Mouse (Mus musculus) heart, embryonic 13.5 days (tissue): ENCODE data around the gene Hbq1b. TPM values are rescaled to one million over a fixed set of nuclear protein-coding genes. Genes with fewer than 3 reads are reported as not detected.
"Not testable (repeated sequence)": the region's sequence is repeated elsewhere in the genome, so short reads cannot be mapped to it uniquely, and the experiment has no call there.

Source experiments
- ATAC-seq: fragments of 200-750 bp; cut with Nextera tagmentation; 2 replicates; pipeline ENCODE4 v1.8.0; 2017; ENCODE audit warnings: moderate TSS enrichment; ENCODE audit not compliant: insufficient number of reproducible peaks, low FRiP score, low TSS enrichment; ENCODE audit errors: extremely low read depth
- H3K27ac ChIP-seq: fragments of 300-500 bp; sonication (generic); replicated peaks from 2 replicates; pipeline ENCODE4 v1.5.1; 2015; ENCODE audit warnings: moderate library complexity, mild to moderate bottlenecking, inconsistent platforms
- H3K27me3 ChIP-seq: fragments of 300-500 bp; sonication (generic); replicated peaks from 2 replicates; pipeline ENCODE4 v1.6.1; 2015; ENCODE audit warnings: mild to moderate bottlenecking, inconsistent platforms
- H3K36me3 ChIP-seq: fragments of 300-500 bp; sonication (generic); 2 replicates; pipeline ENCODE4 v1.6.1; 2015; ENCODE audit warnings: mild to moderate bottlenecking, inconsistent platforms
- H3K4me1 ChIP-seq: fragments of 300-500 bp; sonication (generic); 2 replicates; pipeline ENCODE4 v1.6.1; 2015; ENCODE audit warnings: inconsistent platforms
- H3K4me2 ChIP-seq: fragments of 300-500 bp; sonication (generic); 2 replicates; pipeline ENCODE4 v1.6.1; 2015; ENCODE audit warnings: inconsistent platforms, mild to moderate bottlenecking, moderate library complexity
- H3K4me3 ChIP-seq: fragments of 300-500 bp; sonication (generic); 2 replicates; pipeline ENCODE4 v1.5.1; 2015; ENCODE audit warnings: moderate library complexity, mild to moderate bottlenecking, inconsistent platforms
- H3K9ac ChIP-seq: fragments of 300-500 bp; sonication (generic); 2 replicates; pipeline ENCODE4 v1.6.1; 2015; ENCODE audit warnings: inconsistent platforms, mild to moderate bottlenecking, moderate library complexity
- H3K9me3 ChIP-seq: fragments of 300-500 bp; sonication (generic); 2 replicates; pipeline ENCODE4 v1.6.1; 2016; ENCODE audit warnings: inconsistent platforms
- WGBS: fragments of 180-500 bp; shearing (Covaris S2); methylation state at CpG from one replicate; pipeline ENCODE4 v1.1.7; 2015; ENCODE audit warnings: mixed read lengths; 5-methylcytosine and 5-hydroxymethylcytosine counted together
- polyA plus RNA-seq: library from polyadenylated mRNA; unstranded; fragments of >200 nt; fragmentation: Nextera tagmentation; extraction: Ambion mirVana; gene quantifications from 2 replicates; pipeline ENCODE4 v1.2.1, GENCODE M21; 2015

The Hbq1b gene
- polyA plus RNA-seq: 9.6 and 10.0 TPM in 2 replicates

DNA sequence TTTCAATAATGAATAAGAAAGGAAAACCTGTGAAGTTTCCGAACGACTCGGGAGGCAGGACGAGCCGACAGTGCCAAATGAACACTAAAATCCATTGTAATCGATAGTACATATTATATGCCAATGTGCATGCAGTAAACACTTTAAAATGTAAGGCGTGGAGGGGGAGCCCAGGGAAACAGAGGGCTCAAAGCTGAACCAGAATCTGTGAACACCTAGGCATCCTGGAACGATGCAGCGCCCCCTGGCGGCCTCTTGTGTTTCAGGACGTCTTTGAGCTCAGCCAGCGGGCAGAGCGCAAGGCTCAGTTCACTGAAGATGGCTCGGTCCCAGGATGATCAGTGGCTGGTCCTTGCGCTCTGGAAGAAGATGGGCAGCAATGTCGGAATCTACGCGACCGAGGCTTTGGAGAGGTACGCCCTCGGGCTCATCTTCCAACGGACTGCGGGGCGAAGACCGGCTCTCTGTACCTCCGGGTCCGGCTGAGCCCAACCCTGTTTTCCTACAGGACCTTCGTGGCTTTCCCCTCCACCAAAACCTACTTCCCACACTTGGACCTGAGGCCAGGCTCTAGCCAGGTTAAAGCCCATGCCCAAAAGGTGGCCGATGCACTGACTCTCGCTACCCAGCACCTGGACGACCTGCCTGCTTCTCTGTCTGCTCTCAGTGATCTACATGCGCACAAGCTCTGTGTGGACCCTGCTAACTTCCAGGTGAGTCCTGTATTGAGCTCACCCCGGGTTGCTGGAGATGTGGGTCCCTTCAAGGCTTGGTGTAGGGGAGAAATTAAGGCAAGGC lies at the start of gene Hbq1b:
Hbq1b (plus strand) TSS at position 271 of the 798 bp plus-strand sequence.
- peak; percentile 28; the same call in 1 of the 2 replicates for ATAC-seq
- WGBS: 19% methylated on average over 32 of the region's 33 CpGs
- not testable (repeated sequence) for H3K4me1 ChIP-seq, H3K36me3 ChIP-seq, H3K9me3 ChIP-seq
- Histone ChIP-seq H3K27ac (peak within 1 kb of the TSS; percentile 46; the same call in 1 of the 2 replicates), H3K4me3 (peak within 1 kb of the TSS; percentile 40), H3K27me3 (peaks cover 30% of the 10 kb centered on the region), H3K4me2 (peak within 1 kb of the TSS; percentile 66), H3K9ac (peak within 1 kb of the TSS; percentile 62; the same call in 1 of the 2 replicates)

DNA sequence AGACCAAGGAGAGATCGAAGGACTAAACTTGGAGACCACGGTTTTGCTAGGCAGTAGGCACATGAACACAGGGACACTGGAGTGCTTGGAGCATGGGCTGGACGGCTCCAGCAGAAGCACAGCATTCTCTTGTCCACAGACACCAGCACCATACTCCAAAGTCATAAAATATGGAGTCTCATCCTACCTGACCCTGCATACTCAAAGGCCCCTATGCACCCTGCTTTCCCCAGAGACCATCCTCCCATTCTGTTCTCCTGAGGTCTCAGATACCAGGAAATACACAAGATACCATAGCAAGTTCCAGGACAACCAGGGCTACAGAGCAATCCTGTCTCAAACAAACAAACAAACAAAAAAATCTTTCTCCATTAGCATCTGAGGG lies 49.4 kb upstream of the Hbq1b start:
- Histone ChIP-seq H3K9ac (no peak overlapping the region), H3K27ac (no peak overlapping the region), H3K27me3 (no peaks in the 10 kb centered on the region), H3K4me2 (no peak overlapping the region), H3K4me1 (peaks cover 36% of the 10 kb centered on the region), H3K9me3 (no peaks in the 10 kb centered on the region), H3K36me3 (peaks cover 82% of the 10 kb centered on the region), H3K4me3 (no peak overlapping the region)
- ATAC-seq: no peak
- WGBS: 85% methylated on average over 3 of the region's 3 CpGs

DNA sequence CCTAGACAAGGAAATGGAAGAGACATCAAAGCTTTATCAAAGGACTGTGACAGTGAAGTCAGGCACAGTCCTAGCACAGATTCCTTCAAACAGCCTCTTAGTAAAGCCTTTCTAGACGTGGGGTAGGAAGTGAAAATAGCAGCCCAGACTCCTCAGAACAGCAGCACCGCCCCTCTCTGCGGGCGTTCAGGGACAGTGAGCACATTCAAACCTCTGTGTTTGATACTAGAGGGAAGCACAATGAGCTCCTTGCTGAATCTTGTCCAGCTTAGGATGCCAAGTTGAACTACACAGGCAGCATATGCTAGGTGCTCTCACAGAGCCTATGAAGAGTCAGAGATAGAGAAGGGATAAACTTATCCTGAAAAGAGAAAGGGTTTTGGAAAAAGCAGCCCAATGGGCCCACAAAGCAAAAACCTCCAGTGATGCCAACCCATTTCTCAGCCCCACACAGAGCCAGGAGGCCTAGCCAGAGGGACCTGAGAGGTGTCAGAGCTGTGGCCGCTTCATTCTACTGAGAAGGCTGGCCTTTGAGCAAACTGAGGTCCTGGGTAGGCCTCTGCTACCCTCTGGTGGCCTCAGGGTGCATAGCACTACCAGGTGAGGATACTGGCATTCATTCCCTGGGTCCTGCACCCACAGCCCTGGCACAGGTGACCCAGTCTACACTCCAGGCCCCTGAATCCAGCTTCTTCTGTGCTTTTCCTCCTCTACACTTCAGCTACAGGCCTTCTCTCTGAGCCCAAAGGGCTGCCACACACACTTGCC lies 48.5 kb upstream of the Hbq1b start:
- no peak overlapping the region for H3K4me3 ChIP-seq
- peaks cover 75% of the 10 kb centered on the region for H3K36me3 ChIP-seq
- H3K9ac ChIP-seq: no peak overlapping the region
- no peak overlapping the region; the same call in 1 of the 2 replicates for H3K27ac ChIP-seq
- 69% methylated on average over 5 of the region's 5 CpGs for WGBS
- H3K4me2 ChIP-seq: peak overlapping the region; percentile 33; the same call in 1 of the 2 replicates
- H3K27me3 ChIP-seq: no peaks in the 10 kb centered on the region
- peak; percentile 37; the same call in 1 of the 2 replicates for ATAC-seq
- H3K9me3 ChIP-seq: no peaks in the 10 kb centered on the region
- H3K4me1 ChIP-seq: peaks cover 43% of the 10 kb centered on the region

DNA sequence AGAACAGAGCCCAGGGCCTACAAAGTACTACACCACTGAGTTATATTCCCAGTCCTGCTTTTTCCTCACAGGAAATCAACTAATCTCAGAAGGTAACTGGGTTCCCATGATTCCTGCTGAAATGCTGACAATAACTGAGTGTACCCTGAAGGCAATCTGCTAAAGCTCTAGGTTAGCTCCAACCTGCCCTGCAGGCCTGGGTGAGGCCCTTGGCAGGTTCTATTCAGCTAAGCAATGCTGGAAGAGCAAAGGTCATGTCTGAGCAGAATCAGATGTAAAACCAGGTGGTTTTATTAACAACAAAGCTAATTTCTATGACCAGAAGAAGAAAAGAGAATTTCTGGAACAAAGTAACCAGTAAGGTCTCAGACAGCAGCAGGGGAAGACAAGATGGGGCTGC lies 45.4 kb upstream of the Hbq1b start:
- peaks cover 77% of the 10 kb centered on the region for H3K36me3 ChIP-seq

DNA sequence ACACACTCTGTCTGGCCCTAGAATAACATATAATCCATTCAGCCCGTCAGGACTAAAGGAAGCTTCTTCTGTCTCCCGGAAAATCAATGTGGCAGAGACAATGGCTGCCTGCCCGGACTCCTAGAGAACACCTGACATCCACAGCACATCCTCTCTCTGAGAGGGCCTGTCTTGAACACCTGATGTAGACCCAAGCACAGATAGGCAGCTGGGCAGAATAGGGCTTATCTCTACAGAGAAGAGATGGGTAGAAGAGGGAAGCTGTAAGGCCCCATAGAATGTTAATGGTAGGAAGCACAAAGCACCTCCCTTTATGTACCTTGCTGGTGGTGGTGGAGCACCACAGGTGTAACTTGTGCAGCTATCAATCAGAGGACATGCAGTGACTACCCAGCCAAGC lies 44.6 kb upstream of the Hbq1b start:
- peaks cover 77% of the 10 kb centered on the region for H3K36me3 ChIP-seq
- no peaks in the 10 kb centered on the region for H3K27me3 ChIP-seq
- 79% methylated on average over 3 of the region's 3 CpGs for WGBS
- H3K27ac ChIP-seq: 0 out of 2 replicates have a peak overlapping the region, but pooled peaks have one; percentile 80
- peaks cover 32% of the 10 kb centered on the region for H3K4me1 ChIP-seq
- no peak overlapping the region for H3K4me3 ChIP-seq
- no peak for ATAC-seq
- H3K4me2 ChIP-seq: peak overlapping the region; percentile 0; the same call in 1 of the 2 replicates
- H3K9ac ChIP-seq: 0 out of 2 replicates have a peak overlapping the region, but pooled peaks have one; percentile 19
- no peaks in the 10 kb centered on the region for H3K9me3 ChIP-seq

More for the DNA sequence above, 45.4 kb upstream of the Hbq1b start:
- no peak overlapping the region for H3K4me3 ChIP-seq
- H3K4me2 ChIP-seq: no peak overlapping the region
- no peaks in the 10 kb centered on the region for H3K27me3 ChIP-seq
- H3K9me3 ChIP-seq: no peaks in the 10 kb centered on the region
- peaks cover 40% of the 10 kb centered on the region for H3K4me1 ChIP-seq
- no peak overlapping the region for H3K27ac ChIP-seq
- H3K9ac ChIP-seq: no peak overlapping the region
- no peak for ATAC-seq

DNA sequence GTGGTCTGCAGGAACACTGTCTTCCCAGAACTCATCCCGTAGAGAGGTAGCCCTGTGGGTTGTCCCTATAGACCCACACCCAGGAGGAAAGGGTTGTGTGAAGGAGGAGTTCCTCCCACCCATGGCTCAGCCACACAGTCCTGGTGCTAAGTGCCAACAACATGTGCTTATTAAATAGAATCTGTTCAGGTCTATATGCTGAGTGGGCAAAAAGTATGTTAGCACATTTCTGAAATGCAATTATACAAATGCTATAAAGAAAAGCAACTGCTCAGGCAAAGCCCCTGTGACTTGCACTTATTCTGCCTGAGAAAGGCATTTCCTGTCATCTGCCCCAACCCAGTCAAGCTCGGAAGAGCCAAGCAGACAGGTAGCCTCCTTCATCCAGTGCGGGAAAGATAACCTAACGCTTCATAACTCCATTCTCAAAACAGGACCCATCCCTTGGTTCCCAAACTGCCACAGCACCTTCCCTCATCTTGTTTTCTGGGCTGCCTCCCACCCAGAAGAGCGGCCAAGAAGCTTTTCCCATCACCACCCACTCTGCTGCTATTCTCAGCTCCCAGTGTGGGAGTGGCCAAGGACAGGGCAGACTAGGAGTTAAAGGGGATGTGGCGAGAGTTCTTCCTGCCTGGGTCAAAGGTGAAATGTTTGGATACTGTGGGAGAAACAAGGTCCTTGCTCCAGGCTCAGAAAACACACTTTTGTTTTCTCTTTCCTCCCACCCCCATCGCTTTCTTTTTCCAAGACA lies 43.4 kb upstream of the Hbq1b start:
- Histone ChIP-seq H3K4me1 (peaks cover 23% of the 10 kb centered on the region), H3K27me3 (no peaks in the 10 kb centered on the region), H3K27ac (peak overlapping the region; percentile 80), H3K4me2 (peak overlapping the region; percentile 28), H3K9me3 (no peaks in the 10 kb centered on the region), H3K4me3 (no peak overlapping the region), H3K9ac (peak overlapping the region; percentile 54; the same call in 1 of the 2 replicates), H3K36me3 (peaks cover 83% of the 10 kb centered on the region)
- 46% methylated on average over 7 of the region's 7 CpGs for WGBS
- no peak for ATAC-seq

DNA sequence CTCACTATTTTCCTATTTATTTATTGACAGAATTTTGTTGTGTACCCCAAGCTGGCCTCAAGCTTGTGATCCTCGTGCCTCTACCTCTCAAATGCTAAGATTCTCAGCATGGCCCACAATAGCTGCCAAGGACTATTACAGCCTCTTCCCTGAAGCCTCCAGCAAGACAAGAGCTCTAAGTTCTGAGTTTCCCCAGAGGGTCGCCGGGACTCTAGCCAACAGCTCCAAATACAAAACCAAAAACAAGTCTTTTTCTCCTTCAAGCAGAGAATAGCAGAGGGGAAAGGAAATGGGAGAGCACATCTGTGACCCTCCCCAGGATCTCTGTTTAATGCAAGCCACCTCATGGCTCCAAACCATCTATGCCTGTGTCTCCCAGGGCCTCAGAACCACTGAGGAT lies 42.7 kb upstream of the Hbq1b start:
- 73% methylated on average over 3 of the region's 3 CpGs for WGBS
- peak overlapping the region; percentile 80 for H3K27ac ChIP-seq
- H3K36me3 ChIP-seq: peaks cover 83% of the 10 kb centered on the region
- peak overlapping the region; percentile 28 for H3K4me2 ChIP-seq
- no peaks in the 10 kb centered on the region for H3K9me3 ChIP-seq
- ATAC-seq: no peak
- H3K4me3 ChIP-seq: no peak overlapping the region
- H3K4me1 ChIP-seq: peaks cover 23% of the 10 kb centered on the region
- peak overlapping the region; percentile 54; the same call in 1 of the 2 replicates for H3K9ac ChIP-seq
- no peaks in the 10 kb centered on the region for H3K27me3 ChIP-seq

DNA sequence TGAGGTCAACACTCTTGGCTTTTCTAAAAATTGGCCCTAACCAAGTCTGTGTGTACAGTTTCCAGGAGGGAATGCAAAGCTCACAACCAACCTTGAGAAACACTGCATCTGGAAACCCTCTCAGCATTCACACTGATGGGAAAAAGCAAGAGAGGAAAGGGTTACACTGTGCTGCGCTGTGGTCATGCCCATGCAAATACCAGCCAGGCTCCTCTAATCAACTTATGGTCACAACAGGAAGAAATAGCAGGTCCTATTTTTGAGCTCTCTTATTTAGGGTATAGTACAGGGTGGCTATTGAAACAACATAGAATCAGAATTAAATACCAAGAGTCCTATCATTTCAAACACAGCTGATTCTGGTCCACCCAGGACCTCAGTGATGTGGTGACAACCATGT lies 42.1 kb upstream of the Hbq1b start:
- no peaks in the 10 kb centered on the region for H3K27me3 ChIP-seq
- peak overlapping the region; percentile 33 for H3K9ac ChIP-seq
- H3K4me3 ChIP-seq: no peak overlapping the region
- H3K27ac ChIP-seq: peak overlapping the region; percentile 80
- H3K36me3 ChIP-seq: peaks cover 83% of the 10 kb centered on the region
- peak overlapping the region; percentile 28; the same call in 1 of the 2 replicates for H3K4me2 ChIP-seq
- no peak for ATAC-seq
- WGBS: 82% methylated on average over 1 of the region's 1 CpGs
- peaks cover 23% of the 10 kb centered on the region for H3K4me1 ChIP-seq
- no peaks in the 10 kb centered on the region for H3K9me3 ChIP-seq

DNA sequence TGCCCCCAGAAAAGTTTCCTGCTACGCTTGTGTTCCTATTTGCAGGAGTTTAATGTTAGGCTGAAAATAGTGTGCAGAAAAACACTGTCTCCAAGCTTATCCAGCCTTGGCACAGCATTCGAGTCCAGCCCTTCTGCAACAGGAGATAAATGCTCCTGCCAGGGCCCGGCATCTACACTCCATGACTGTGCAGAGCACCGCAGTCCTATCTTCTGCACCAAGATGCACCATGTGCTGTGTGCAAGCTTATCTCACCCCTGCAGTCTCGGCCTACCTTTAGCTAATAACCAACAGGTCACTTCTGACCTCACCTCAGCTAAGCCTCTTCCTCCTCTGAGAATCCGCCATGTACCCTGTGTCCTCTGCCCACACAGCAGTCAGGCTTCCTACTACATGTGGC lies 41.2 kb upstream of the Hbq1b start:
- Histone ChIP-seq H3K9me3 (no peaks in the 10 kb centered on the region), H3K9ac (no peak overlapping the region; the same call in 1 of the 2 replicates), H3K27ac (peak overlapping the region; percentile 80), H3K4me3 (no peak overlapping the region), H3K4me1 (peaks cover 23% of the 10 kb centered on the region), H3K4me2 (peak overlapping the region; percentile 27; the same call in 1 of the 2 replicates), H3K27me3 (no peaks in the 10 kb centered on the region), H3K36me3 (peaks cover 84% of the 10 kb centered on the region)
- WGBS: 72% methylated on average over 6 of the region's 6 CpGs
- peak; percentile 86 for ATAC-seq

DNA sequence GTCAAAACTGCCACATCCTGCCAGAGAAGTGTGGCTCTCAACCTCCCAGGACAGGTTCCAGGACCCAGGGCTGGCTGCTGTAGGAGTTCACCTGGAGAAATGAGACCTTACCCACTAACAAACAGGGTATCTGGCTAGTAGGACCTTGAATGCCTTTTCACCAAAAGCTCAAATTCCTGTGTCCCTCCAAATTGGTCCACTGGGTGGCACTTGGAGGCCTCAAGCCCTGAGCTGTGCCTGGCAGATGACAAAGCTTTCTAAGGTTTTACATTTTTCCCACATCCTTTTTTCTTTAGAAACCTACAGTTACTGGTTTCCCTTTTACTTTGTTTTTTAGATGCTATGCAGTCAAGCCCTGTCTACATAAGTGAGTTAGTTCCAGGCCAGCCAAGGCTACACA lies 39.7 kb upstream of the Hbq1b start:
- no peaks in the 10 kb centered on the region for H3K9me3 ChIP-seq
- peak overlapping the region; percentile 67 for H3K27ac ChIP-seq
- H3K36me3 ChIP-seq: peaks cover 84% of the 10 kb centered on the region
- H3K4me3 ChIP-seq: no peak overlapping the region
- H3K4me2 ChIP-seq: peak overlapping the region; percentile 20; the same call in 1 of the 2 replicates
- no peak for ATAC-seq
- H3K4me1 ChIP-seq: peaks cover 23% of the 10 kb centered on the region
- no peaks in the 10 kb centered on the region for H3K27me3 ChIP-seq
- peak overlapping the region; percentile 37; the same call in 1 of the 2 replicates for H3K9ac ChIP-seq

DNA sequence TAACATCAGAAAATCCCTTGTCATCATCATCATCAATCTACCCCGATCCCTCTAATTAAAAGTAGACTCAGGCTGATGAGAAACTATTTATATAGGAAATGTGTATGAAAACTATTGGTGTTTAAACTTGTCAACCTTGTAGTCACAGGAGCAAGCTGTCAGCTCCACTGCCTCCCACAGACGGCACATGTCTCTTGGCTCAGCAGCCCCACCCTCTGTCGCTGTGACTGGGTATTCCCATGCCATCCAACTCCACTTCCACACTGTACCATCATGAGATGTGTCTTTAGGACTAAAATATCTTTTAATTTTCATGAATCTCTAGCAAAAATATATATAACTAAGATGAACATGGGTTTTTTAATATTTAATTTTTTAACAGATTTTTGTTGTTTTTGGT lies 38.4 kb upstream of the Hbq1b start:
- Histone ChIP-seq H3K4me2 (no peak overlapping the region), H3K4me3 (no peak overlapping the region), H3K9ac (no peak overlapping the region), H3K27ac (peak overlapping the region; percentile 67; the same call in 1 of the 2 replicates), H3K36me3 (peaks cover 91% of the 10 kb centered on the region), H3K27me3 (no peaks in the 10 kb centered on the region), H3K4me1 (peaks cover 15% of the 10 kb centered on the region), H3K9me3 (no peaks in the 10 kb centered on the region)
- WGBS: 72% methylated on average over 3 of the region's 3 CpGs
- ATAC-seq: no peak
